Mouse (Mus musculus) kidney, adult 2 months (tissue): ENCODE measurements around the gene Optc.

Experiments used
- CTCF ChIP-seq: fragments of 200-500 bp; conservative IDR thresholded peaks from 2 replicates; pipeline ENCODE4 v1.5.1; 2011; ENCODE audit warnings: low read depth, mild to moderate bottlenecking, control low read depth, low read length, moderate library complexity, mixed read lengths; ENCODE audit not compliant: insufficient read depth, insufficient read length
- POLR2A ChIP-seq: fragments of 200-500 bp; IDR thresholded peaks from one replicate; pipeline ENCODE4 v1.6.1; 2011; ENCODE audit warnings: low read depth, low read length, control low read depth

- no peak for TF ChIP-seq POLR2A
- TF ChIP-seq CTCF = no peak
Measured at GRCm38 (mm10) chr1:133854421-133855273, 53.2 kb downstream of the Optc start.
